Mouse (Mus musculus) kidney, adult 2 months (tissue): ENCODE results near the gene Cdadc1.

Source experiments
- CTCF ChIP-seq: fragments of 200-500 bp; conservative IDR thresholded peaks from 2 replicates; pipeline ENCODE4 v1.5.1; 2011; ENCODE audit warnings: low read depth, mild to moderate bottlenecking, control low read depth, low read length, moderate library complexity, mixed read lengths; ENCODE audit not compliant: insufficient read depth, insufficient read length
- POLR2A ChIP-seq: fragments of 200-500 bp; IDR thresholded peaks from one replicate; pipeline ENCODE4 v1.6.1; 2011; ENCODE audit warnings: low read depth, low read length, control low read depth

GRCm38 (mm10) chr14:59549106-59549505 lies 48.7 kb downstream of the Cdadc1 start:
- TF ChIP-seq CTCF (no peak), POLR2A (no peak)
